Mouse (Mus musculus) heart, embryonic 10.5 days (tissue): ENCODE results near the gene Cxcl15. TPM values are rescaled to one million over a fixed set of nuclear protein-coding genes. Genes with fewer than 3 reads are reported as not detected.
"Not testable (repeated sequence)": the region's sequence is repeated elsewhere in the genome, so short reads cannot be mapped to it uniquely, and the experiment has no call there.

Experiments
- DNase-seq: peaks from one replicate; pipeline ENCODE4 v3.0.0-alpha.2; 2017; ENCODE audit warnings: low spot score
- H3K27ac ChIP-seq: fragments of 300-500 bp; sonication (generic); 2 replicates; pipeline ENCODE4 v1.5.1; 2016; ENCODE audit warnings: mild to moderate bottlenecking
- H3K27me3 ChIP-seq: fragments of 300-500 bp; sonication (generic); 2 replicates; pipeline ENCODE4 v1.6.1; 2016; ENCODE audit warnings: mild to moderate bottlenecking; ENCODE audit not compliant: poor library complexity, insufficient read depth, severe bottlenecking
- H3K36me3 ChIP-seq: fragments of 300-500 bp; sonication (generic); 2 replicates; pipeline ENCODE4 v1.6.1; 2016; ENCODE audit warnings: mild to moderate bottlenecking, moderate library complexity
- H3K4me1 ChIP-seq: fragments of 300-500 bp; sonication (generic); 2 replicates; pipeline ENCODE4 v1.6.1; 2016; ENCODE audit warnings: mild to moderate bottlenecking
- H3K4me3 ChIP-seq: fragments of 300-500 bp; sonication (generic); 2 replicates; pipeline ENCODE4 v1.5.1; 2016; ENCODE audit warnings: mild to moderate bottlenecking, moderate library complexity
- H3K9me3 ChIP-seq: fragments of 300-500 bp; sonication (generic); 2 replicates; pipeline ENCODE4 v1.6.1; 2016; ENCODE audit warnings: mild to moderate bottlenecking, moderate library complexity
- WGBS: fragments of 180-500 bp; shearing (Covaris S2); methylation state at CpG from one replicate; pipeline ENCODE4 v1.1.7; 2016; 5-methylcytosine and 5-hydroxymethylcytosine counted together
- polyA plus RNA-seq: library from polyadenylated mRNA; unstranded; fragments of >200 nt; fragmentation: Nextera tagmentation; extraction: Ambion mirVana; gene quantifications from 2 replicates; pipeline ENCODE4 v1.2.1, GENCODE M21; 2016

The Cxcl15 gene
- polyA plus RNA-seq, 1 experiment from 2014 or later = 0.15 TPM

DNA sequence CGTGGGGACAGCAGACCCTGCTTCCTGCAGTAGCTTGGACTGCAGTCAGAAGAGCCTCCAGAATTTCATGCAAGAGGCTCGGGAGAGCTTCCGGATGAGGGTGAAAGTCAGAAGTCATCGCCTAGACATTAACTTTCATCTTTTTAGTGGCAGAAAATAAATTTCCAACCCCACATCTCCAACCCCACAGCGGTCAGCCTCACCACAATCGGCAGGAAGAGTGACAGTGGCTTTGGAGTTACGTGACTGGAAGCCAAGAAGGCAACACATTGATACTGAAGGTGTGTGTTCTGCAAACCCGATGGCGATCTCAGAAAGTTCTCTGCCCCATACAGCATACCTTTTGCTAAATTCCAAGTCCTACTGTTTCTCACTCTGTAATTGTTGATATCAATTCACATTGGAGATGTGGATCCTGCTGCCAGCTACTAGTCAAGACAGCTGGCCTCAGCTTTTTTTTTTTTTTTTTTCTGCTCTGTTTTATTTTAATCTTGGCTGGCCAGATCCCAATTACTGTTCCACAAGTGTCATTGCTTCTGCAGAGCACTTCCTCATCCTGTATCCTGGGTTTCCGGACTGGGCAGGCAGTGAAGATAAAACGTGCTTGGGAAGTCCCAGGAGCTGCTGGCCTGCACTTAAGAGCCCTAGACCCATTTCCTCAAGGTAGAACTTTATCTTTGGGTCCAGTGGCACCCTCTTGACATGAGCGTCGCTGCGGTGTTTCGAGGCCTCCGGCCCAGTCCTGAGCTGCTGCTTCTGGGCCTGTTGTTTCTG lies 22.3 kb upstream of the Cxcl15 start, which contains the start of gene Pf4:
Pf4 (plus strand) TSS at position 556 of the 774 bp plus-strand sequence.
- H3K9me3 ChIP-seq = no peaks in the 10 kb centered on the region
- H3K4me1 ChIP-seq = no peaks in the 10 kb centered on the region
- no peak within 1 kb of the TSS for H3K4me3 ChIP-seq
- H3K27ac ChIP-seq = no peak within 1 kb of the TSS
- no peak for DNase-seq
- H3K27me3 ChIP-seq = no peaks in the 10 kb centered on the region; the same call in 1 of the 2 replicates
- WGBS = 59% methylated on average over 16 of the region's 16 CpGs
- no peaks in the 10 kb centered on the region for H3K36me3 ChIP-seq

DNA sequence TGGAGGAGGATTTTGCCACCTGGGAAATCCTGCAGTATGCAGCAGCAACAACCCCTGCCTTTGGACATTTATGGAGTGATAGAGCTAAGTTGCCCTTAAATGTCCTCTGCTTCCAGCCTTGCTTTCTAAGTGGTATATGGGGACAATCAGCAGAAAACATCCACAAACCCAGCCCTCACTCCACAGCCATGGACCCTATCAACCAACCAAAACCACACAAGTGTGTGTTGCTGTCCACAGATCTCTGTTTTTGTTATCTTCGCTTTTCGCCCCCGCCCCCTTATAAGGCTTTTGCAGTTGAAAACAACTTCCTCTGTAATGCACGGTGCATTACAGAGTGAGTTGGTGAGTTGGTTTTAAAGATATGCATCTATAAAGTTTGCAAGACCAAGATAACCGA lies 18.8 kb upstream of the Cxcl15 start:
- 68% methylated on average over 5 of the region's 5 CpGs for WGBS
- H3K4me1 ChIP-seq = no peaks in the 10 kb centered on the region
- no peaks in the 10 kb centered on the region for H3K27me3 ChIP-seq
- no peaks in the 10 kb centered on the region for H3K9me3 ChIP-seq
- H3K36me3 ChIP-seq = no peaks in the 10 kb centered on the region
- no peak for DNase-seq
- H3K4me3 ChIP-seq = no peak overlapping the region
- no peak overlapping the region for H3K27ac ChIP-seq

DNA sequence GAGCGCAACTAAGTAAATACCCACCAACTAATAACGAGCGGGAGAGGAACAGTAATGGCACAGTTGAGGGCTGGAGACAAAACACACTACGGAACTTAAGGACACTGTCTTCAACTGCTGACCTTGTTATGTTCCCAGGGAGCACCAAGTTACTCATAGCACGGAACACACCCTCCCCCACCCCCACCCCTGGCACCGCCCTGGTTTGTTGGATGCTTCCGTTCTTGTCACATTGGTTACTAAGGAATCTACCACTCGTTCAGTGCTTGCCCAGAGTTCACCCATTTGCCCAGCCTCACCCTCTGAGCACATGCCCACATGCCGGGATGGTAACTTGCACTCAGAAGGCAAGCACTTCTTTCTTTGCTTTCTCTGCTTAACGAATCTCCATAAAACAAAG lies 16.7 kb upstream of the Cxcl15 start:
- no peaks in the 10 kb centered on the region for H3K4me1 ChIP-seq
- no peaks in the 10 kb centered on the region for H3K27me3 ChIP-seq
- no peaks in the 10 kb centered on the region for H3K36me3 ChIP-seq
- H3K4me3 ChIP-seq = no peak overlapping the region
- H3K27ac ChIP-seq = no peak overlapping the region
- DNase-seq = no peak
- no peaks in the 10 kb centered on the region for H3K9me3 ChIP-seq
- WGBS = 86% methylated on average over 10 of the region's 10 CpGs

DNA sequence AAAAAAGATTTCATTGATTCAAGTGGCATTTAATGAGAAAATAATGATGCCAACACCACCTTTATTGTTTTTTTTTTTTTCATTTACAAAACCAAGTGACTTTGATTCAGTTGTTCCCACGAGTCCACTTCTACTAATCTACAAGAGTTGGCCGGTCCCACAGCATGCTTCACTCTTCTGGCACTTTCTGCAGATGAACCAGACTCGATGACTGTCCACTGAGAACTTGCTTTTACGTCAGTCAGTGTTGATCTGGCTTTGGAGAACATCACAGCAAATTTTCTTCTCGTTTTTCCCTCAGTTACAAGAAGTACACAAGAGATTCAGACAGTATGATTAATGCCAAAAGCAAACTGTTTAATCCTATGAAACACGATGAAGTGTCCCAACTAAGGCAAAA lies 15.5 kb upstream of the Cxcl15 start:
- no peak for DNase-seq
- Histone ChIP-seq H3K36me3 (no peaks in the 10 kb centered on the region), H3K27ac (no peak overlapping the region), H3K9me3 (no peaks in the 10 kb centered on the region), H3K4me3 (no peak overlapping the region), H3K27me3 (no peaks in the 10 kb centered on the region), H3K4me1 (no peaks in the 10 kb centered on the region)
- WGBS = 77% methylated on average over 6 of the region's 6 CpGs

DNA sequence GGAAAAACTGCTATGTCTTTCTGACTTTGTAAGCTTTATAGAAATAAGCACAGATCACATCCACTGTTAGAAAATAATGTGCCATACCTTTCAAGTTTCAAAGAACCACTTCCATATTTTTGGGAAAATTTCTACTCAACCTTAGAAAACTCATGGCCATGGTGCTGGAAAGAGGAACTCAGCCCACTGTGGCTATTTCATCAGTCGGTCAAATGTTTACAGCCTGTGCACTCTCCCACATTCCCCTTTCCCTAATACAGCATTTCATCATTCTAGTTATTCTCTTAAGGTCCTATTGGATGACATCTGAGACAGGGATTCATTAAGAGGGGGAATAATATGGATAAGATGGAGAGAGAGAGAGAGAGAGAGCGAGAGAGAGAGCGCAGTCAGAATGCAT lies 10.6 kb upstream of the Cxcl15 start:
- Histone ChIP-seq H3K4me3 (no peak overlapping the region), H3K27ac (no peak overlapping the region), H3K9me3 (no peaks in the 10 kb centered on the region), H3K36me3 (no peaks in the 10 kb centered on the region), H3K27me3 (no peaks in the 10 kb centered on the region), H3K4me1 (peaks cover 6% of the 10 kb centered on the region; the same call in 1 of the 2 replicates)
- no peak for DNase-seq
- 82% methylated on average over 3 of the region's 3 CpGs for WGBS

DNA sequence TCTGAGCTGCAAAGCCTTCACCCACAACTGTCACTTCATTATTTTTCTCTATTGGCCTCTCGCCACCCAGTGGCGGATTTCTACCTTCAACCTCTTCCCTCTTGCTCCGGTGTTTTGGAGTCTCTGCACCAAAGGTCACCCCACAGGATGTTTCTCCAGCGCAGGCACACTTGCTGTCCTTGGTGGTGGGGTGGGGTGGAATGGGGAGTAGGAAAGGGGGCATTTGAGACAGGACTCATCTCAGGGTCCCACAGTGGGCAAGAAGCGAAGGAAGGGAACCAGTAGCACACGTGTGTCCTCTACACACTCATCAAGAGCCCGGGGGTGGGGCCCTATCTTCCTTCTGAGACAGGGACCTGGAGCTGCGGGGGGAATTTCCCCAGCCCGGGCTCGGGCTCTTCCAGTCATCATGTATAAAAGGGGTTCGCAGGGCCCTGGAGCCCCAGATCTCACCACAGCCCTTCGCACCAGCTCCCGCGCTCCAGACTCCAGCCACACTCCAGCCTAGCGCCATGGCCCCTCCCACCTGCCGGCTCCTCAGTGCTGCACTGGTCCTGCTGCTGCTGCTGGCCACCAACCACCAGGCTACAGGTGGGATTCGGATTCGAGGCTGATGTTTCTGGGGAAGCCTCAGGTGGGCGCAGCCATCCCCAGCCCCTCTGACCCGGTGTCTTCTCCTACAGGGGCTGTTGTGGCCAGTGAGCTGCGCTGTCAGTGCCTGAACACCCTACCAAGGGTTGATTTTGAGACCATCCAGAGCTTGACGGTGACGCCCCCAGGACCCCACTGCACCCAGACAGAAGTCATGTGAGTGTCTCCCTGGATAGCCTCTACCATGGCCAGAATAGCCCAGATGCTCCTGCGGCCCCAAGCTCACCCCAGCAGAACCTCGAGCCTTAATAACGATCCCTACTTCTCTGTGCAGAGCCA lies 8.4 kb upstream of the Cxcl15 start, which contains the start of gene Cxcl3:
Cxcl3 (plus strand) TSS at position 445 of the 930 bp plus-strand sequence.
- no peaks in the 10 kb centered on the region for H3K36me3 ChIP-seq
- H3K4me3 ChIP-seq = peak within 1 kb of the TSS; percentile 60
- H3K4me1 ChIP-seq = peaks cover 6% of the 10 kb centered on the region; the same call in 1 of the 2 replicates
- 17% methylated on average over 26 of the region's 26 CpGs for WGBS
- no peaks in the 10 kb centered on the region for H3K9me3 ChIP-seq
- H3K27ac ChIP-seq = no peak within 1 kb of the TSS
- H3K27me3 ChIP-seq = no peaks in the 10 kb centered on the region
- no peak for DNase-seq

DNA sequence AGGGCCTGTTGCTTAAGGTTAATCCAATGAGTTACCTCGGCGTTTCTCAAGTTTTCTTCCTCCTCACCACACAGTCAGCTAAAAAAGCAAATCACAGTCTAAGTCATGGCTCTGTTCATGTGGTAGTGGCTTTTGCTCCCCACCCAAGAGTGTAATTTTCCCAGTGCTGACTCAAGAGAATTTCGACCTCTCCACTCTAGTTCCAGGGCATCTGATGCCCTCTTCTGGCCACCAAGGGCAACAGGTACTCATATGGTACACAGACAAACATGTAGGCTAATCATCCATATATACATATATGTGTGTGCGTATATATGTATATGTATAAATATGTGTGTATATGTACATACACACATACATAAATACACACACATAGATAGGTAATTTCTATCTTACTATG lies 6.2 kb upstream of the Cxcl15 start:
- Histone ChIP-seq H3K27ac (no peak overlapping the region), H3K4me3 (no peak overlapping the region), H3K36me3 (no peaks in the 10 kb centered on the region), H3K4me1 (peaks cover 6% of the 10 kb centered on the region; the same call in 1 of the 2 replicates), H3K9me3 (no peaks in the 10 kb centered on the region), H3K27me3 (no peaks in the 10 kb centered on the region)
- no peak for DNase-seq
- WGBS = 72% methylated on average over 4 of the region's 4 CpGs

DNA sequence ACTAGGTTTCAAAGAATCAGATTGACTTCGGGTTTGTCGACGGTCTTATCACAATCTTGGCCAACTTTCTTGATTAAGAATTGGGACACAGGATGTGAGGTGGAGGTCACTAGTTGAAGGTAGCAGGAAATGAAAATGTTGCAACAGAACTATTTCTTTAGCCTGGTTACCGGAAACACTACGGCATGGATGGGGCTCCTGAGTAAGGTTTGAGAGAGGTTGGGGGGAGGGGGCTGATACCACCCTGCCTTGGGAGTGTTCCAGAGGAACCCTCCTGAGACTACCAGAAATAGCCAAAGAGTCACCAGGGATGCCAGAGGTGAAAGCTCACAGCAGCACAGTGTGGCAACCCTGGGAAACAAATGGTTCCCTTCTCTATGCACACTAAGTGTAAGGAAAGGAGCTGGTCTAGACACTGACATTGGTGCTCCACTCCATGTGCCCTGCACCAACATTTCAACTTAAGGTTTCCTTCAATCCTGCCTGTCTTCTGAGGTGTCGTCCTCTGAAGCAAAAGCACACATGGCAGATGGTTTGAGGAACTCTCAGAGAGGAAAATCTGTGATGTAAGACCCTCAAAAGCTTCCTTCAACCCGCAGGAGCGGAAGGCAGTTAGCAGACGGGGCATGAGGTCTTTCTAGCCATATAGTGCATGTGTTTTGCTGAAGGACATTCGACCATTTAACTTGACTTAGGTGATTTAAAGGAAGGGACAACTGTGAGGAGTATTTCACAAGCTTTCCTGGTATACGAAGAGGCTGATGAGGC lies 4.8 kb upstream of the Cxcl15 start:
- Histone ChIP-seq H3K9me3 (no peaks in the 10 kb centered on the region), H3K4me3 (no peak overlapping the region), H3K36me3 (no peaks in the 10 kb centered on the region), H3K4me1 (peaks cover 6% of the 10 kb centered on the region; the same call in 1 of the 2 replicates), H3K27me3 (no peaks in the 10 kb centered on the region), H3K27ac (no peak overlapping the region)
- no peak for DNase-seq
- WGBS = 73% methylated on average over 11 of the region's 11 CpGs

DNA sequence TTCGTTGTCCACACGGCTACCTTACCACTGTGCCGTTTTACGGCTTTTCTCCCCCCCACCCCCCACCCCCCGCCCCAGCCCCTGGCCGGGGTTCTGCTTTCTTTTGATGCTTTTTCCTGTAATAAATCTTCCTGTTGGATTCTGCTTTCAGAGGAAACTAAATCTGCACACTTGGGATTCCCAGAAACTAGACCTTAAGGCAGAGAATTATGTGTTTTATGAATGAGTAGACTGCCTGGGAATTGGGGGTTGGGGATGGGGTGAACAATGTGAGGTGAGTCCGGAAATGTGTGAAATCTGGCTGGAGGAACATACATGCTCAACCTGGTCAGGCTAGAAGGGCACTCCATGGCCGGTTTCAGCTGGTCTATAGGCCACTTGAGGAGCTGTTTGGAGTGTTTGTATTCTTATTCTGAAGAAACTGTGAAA lies 4.2 kb upstream of the Cxcl15 start:
- Histone ChIP-seq H3K36me3 (no peaks in the 10 kb centered on the region), H3K4me3 (no peak overlapping the region), H3K9me3 (no peaks in the 10 kb centered on the region), H3K27me3 (no peaks in the 10 kb centered on the region), H3K4me1 (peaks cover 6% of the 10 kb centered on the region; the same call in 1 of the 2 replicates), H3K27ac (no peak overlapping the region)
- DNase-seq = no peak
- 81% methylated on average over 8 of the region's 8 CpGs for WGBS

DNA sequence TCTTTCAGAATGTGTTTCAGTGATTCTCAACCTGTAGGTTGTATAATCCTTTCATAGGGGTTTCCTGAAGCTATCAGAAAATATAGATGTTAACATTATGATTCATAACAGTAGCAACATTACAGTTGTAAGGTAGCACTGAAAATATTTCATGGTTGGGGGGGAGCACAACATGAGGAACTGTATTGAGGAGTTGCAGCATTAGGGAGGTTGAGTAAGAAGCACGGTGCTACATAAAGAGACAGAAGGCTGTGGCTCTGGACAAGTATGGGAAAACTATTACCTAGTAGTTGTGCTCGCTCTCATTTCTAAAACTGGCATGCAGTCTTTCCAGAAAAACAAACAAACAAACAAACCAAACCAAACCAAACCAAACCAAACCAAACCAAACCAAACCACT lies 1.1 kb downstream of the Cxcl15 start:
- H3K4me3 ChIP-seq, H3K4me1 ChIP-seq, H3K9me3 ChIP-seq, H3K27me3 ChIP-seq, H3K36me3 ChIP-seq, DNase-seq, H3K27ac ChIP-seq: not testable (repeated sequence)
- WGBS = 79% methylated on average over 2 of the region's 2 CpGs

DNA sequence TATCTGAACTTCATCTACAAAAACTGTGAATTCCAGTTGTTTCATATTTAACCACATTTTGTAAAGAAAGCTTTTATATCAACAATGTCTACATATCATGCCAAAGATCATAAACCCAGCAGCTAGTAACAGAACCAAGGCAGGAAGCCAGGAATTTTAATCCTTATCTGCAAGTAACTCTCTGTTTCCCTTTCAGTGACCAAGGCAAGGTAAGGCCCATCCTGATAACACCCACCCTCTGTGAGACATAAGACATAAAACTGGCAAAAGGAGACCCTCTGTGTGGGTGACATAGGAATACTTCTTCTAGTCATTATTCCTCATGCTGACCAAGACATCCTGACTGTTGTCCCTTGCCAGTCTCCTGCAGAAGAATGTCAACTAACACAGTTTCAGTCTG lies 10.2 kb downstream of the Cxcl15 start:
- H3K27ac ChIP-seq = no peak overlapping the region
- H3K4me3 ChIP-seq = no peak overlapping the region
- no peaks in the 10 kb centered on the region for H3K36me3 ChIP-seq
- H3K4me1 ChIP-seq = no peaks in the 10 kb centered on the region
- H3K27me3 ChIP-seq = no peaks in the 10 kb centered on the region
- no peak for DNase-seq
- no peaks in the 10 kb centered on the region for H3K9me3 ChIP-seq

DNA sequence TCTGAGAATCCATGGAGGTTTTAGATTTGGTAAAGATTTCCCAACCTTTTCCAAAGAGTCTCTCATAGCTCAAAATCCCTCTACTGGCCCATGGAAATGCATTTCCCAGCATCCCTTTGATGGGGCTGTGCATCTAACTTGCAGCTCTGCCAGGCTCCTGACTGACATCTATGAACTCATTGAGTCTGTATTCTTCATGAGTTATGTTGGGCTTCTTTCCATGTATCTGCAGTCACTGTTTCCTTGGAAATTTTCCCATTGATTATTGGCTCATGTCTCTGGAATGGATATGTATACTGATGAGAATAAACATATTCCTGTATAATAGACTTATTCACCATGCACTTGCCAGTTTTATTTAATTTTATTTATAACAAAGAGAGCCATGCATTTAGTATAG lies 11.7 kb downstream of the Cxcl15 start:
- Histone ChIP-seq H3K27ac (no peak overlapping the region), H3K4me3 (no peak overlapping the region), H3K27me3 (no peaks in the 10 kb centered on the region), H3K9me3 (no peaks in the 10 kb centered on the region), H3K36me3 (no peaks in the 10 kb centered on the region), H3K4me1 (no peaks in the 10 kb centered on the region)
- DNase-seq = no peak
